Mouse (Mus musculus) midbrain, postnatal 0 days (tissue): ENCODE data around the gene Abl1. TPM values are rescaled to one million over a fixed set of nuclear protein-coding genes. Genes with fewer than 3 reads are reported as not detected.

Experiments
- ATAC-seq: fragments of 200-750 bp; cut with Nextera tagmentation; 2 replicates; pipeline ENCODE4 v1.8.0; 2017; ENCODE audit warnings: moderate number of reproducible peaks, mild to moderate bottlenecking, moderate TSS enrichment, moderate library complexity; ENCODE audit not compliant: low FRiP score
- DNase-seq: peaks from one replicate; pipeline ENCODE4 v3.0.0-alpha.2; 2015; ENCODE audit warnings: low spot score
- H3K27ac ChIP-seq: fragments of 300-500 bp; sonication (generic); 2 replicates; pipeline ENCODE4 v1.5.1; 2014; ENCODE audit warnings: low read depth, mild to moderate bottlenecking, low read length, mixed read lengths
- H3K27me3 ChIP-seq: fragments of 300-500 bp; sonication (generic); 2 replicates; pipeline ENCODE4 v1.6.1; 2014; ENCODE audit warnings: low read length, control low read depth, mixed read lengths; ENCODE audit not compliant: insufficient read depth
- H3K36me3 ChIP-seq: fragments of 300-500 bp; sonication (generic); 2 replicates; pipeline ENCODE4 v1.6.1; 2014; ENCODE audit warnings: low read length, control low read depth, mixed read lengths; ENCODE audit not compliant: insufficient read depth
- H3K4me1 ChIP-seq: fragments of 300-500 bp; sonication (generic); 2 replicates; pipeline ENCODE4 v1.6.1; 2014; ENCODE audit warnings: mild to moderate bottlenecking, control low read depth, antibody characterized with exemption, low read length, mixed read lengths; ENCODE audit not compliant: insufficient read depth
- H3K4me2 ChIP-seq: fragments of 300-500 bp; sonication (generic); 2 replicates; pipeline ENCODE4 v1.6.1; 2014; ENCODE audit warnings: low read depth, mild to moderate bottlenecking, low read length, mixed read lengths; ENCODE audit not compliant: poor library complexity, severe bottlenecking
- H3K4me3 ChIP-seq: fragments of 300-500 bp; sonication (generic); 2 replicates; pipeline ENCODE4 v1.5.1; 2014; ENCODE audit warnings: low read depth, mild to moderate bottlenecking, low read length, moderate library complexity
- H3K9ac ChIP-seq: fragments of 300-500 bp; sonication (generic); replicated peaks from 2 replicates; pipeline ENCODE4 v1.6.1; 2014; ENCODE audit warnings: mild to moderate bottlenecking, low read length, moderate library complexity, mixed read lengths; ENCODE audit not compliant: poor library complexity, severe bottlenecking
- H3K9me3 ChIP-seq: fragments of 300-500 bp; sonication (generic); 2 replicates; pipeline ENCODE4 v1.6.1; 2016; ENCODE audit warnings: low read length, control low read depth
- CTCF ChIP-seq: IDR thresholded peaks from 2 replicates; pipeline ENCODE4 v1.5.1; 2016; ENCODE audit warnings: antibody characterized with exemption, mild to moderate bottlenecking
- WGBS: fragments of 180-500 bp; shearing (Covaris S2); extraction: QIAGEN DNeasy Blood & Tissue Kit; methylation state at CpG from one replicate; pipeline ENCODE4 v1.1.7; 2014; 5-methylcytosine and 5-hydroxymethylcytosine counted together
- polyA plus RNA-seq: library from polyadenylated mRNA; unstranded; fragments of >200 nt; fragmentation: Nextera tagmentation; extraction: Ambion mirVana; gene quantifications from 2 replicates; pipeline ENCODE4 v1.2.1, GENCODE M21; 2015
- total RNA-seq: library from RNA; depleted of rRNA; stranded (reverse); fragments of >200 nt; gene quantifications from 2 replicates; pipeline ENCODE4 v1.2.3, GENCODE M21; 2014

The Abl1 gene
- total and polyA plus RNA-seq, 2 experiments from 2014 or later = 13.1 to 50.1 TPM

- H3K36me3 ChIP-seq = peaks cover 19% of the 10 kb centered on the region
Observed at GRCm38 (mm10) chr2:31788227-31788626, 100.1 kb downstream of the Abl1 start.

GRCm38 (mm10) chr2:31789215-31789614 is 101.0 kb downstream of the Abl1 start:
- Histone ChIP-seq H3K4me2 (no peak overlapping the region), H3K4me1 (no peaks in the 10 kb centered on the region), H3K4me3 (no peak overlapping the region), H3K27me3 (no peaks in the 10 kb centered on the region), H3K27ac (no peak overlapping the region), H3K36me3 (peaks cover 15% of the 10 kb centered on the region), H3K9me3 (no peaks in the 10 kb centered on the region), H3K9ac (no peak overlapping the region)
- TF ChIP-seq CTCF = no peak
- no peak for DNase-seq
- ATAC-seq = no peak
- 81% methylated on average over 2 of the region's 2 CpGs for WGBS

More at GRCm38 (mm10) chr2:31788227-31788626, 100.1 kb downstream of the Abl1 start:
- WGBS = 69% methylated on average over 3 of the region's 3 CpGs
- no peaks in the 10 kb centered on the region for H3K27me3 ChIP-seq
- no peak overlapping the region for H3K9ac ChIP-seq
- H3K4me2 ChIP-seq = no peak overlapping the region
- H3K4me1 ChIP-seq = no peaks in the 10 kb centered on the region
- no peaks in the 10 kb centered on the region for H3K9me3 ChIP-seq
- no peak overlapping the region for H3K4me3 ChIP-seq
- TF ChIP-seq CTCF = peak; percentile 70
- no peak for ATAC-seq
- DNase-seq = peak; percentile 63
- no peak overlapping the region for H3K27ac ChIP-seq

- WGBS = 62% methylated on average over 13 of the region's 13 CpGs
- no peaks in the 10 kb centered on the region for H3K27me3 ChIP-seq
- H3K4me3 ChIP-seq = no peak overlapping the region
- 0 out of 2 replicates have a peak overlapping the region, but pooled peaks have one; percentile 34 for H3K27ac ChIP-seq
- H3K9ac ChIP-seq = no peak overlapping the region
- no peak for TF ChIP-seq CTCF
- no peak for DNase-seq
- H3K9me3 ChIP-seq = no peaks in the 10 kb centered on the region
- no peaks in the 10 kb centered on the region for H3K4me1 ChIP-seq
- H3K36me3 ChIP-seq = peaks cover 8% of the 10 kb centered on the region
- no peak for ATAC-seq
- no peak overlapping the region for H3K4me2 ChIP-seq
Observed at GRCm38 (mm10) chr2:31790728-31791251, 102.6 kb downstream of the Abl1 start.

DNA sequence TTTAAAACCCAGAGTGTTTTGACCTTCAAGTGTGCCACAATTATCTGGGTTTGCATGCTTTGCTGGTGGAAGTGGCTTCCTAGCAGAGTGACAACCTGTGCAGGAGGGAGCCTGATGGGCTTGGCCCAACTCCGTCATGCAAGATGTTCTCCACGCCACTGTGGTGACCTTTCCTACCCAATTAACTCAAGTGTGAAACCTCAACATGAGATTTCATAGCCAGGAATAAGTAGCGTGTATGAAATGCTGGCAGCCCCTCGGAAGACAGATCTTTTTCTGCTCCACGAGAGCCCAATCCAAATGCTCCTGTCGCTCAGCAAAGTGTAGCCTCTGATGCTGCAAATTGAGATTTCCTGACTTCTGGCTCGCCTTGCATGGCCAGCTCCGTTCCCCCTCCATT is 103.1 kb downstream of the Abl1 start:
- WGBS = 77% methylated on average over 8 of the region's 8 CpGs
- DNase-seq (peak; percentile 67), ATAC-seq (no peak)
- Histone ChIP-seq H3K4me3 (no peak overlapping the region), H3K9me3 (no peaks in the 10 kb centered on the region), H3K36me3 (peaks cover 9% of the 10 kb centered on the region), H3K27me3 (no peaks in the 10 kb centered on the region), H3K4me1 (no peaks in the 10 kb centered on the region), H3K27ac (0 out of 2 replicates have a peak overlapping the region, but pooled peaks have one; percentile 38), H3K9ac (no peak overlapping the region), H3K4me2 (no peak overlapping the region)
- no peak for TF ChIP-seq CTCF

DNA sequence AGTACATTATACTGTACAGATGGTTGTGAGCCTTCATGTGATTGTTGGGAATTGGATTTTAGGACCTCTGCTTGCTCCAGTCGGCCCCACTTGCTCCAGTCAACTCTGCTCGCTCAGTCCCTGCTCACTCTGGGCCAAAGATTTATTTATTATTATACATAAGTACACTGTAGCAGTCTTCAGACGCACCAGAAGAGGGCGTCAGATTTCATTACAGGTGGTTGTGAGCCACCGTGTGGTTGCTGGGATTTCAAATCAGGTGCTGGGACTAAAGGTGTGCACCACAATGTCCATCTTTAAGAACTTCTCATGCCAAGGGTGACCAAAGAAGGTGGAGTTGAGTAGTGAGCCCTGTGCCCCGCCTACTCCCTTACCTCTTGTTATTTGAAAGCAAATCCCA is 104.4 kb downstream of the Abl1 start:
- 79% methylated on average over 6 of the region's 6 CpGs for WGBS
- no peaks in the 10 kb centered on the region for H3K9me3 ChIP-seq
- H3K27ac ChIP-seq = no peak overlapping the region
- H3K4me2 ChIP-seq = no peak overlapping the region
- H3K27me3 ChIP-seq = no peaks in the 10 kb centered on the region
- peaks cover 20% of the 10 kb centered on the region for H3K36me3 ChIP-seq
- no peaks in the 10 kb centered on the region for H3K4me1 ChIP-seq
- H3K4me3 ChIP-seq = no peak overlapping the region
- peak; percentile 48 for TF ChIP-seq CTCF
- no peak for DNase-seq
- ATAC-seq = no peak
- no peak overlapping the region for H3K9ac ChIP-seq

- H3K27ac ChIP-seq = no peak overlapping the region
- no peaks in the 10 kb centered on the region for H3K4me1 ChIP-seq
- H3K4me3 ChIP-seq = no peak overlapping the region
- H3K4me2 ChIP-seq = no peak overlapping the region
- H3K36me3 ChIP-seq = peaks cover 57% of the 10 kb centered on the region
- no peak for TF ChIP-seq CTCF
- no peak for DNase-seq
- ATAC-seq = no peak
- 81% methylated on average over 3 of the region's 3 CpGs for WGBS
- H3K9ac ChIP-seq = no peak overlapping the region
- H3K9me3 ChIP-seq = no peaks in the 10 kb centered on the region
- H3K27me3 ChIP-seq = no peaks in the 10 kb centered on the region
Observed at GRCm38 (mm10) chr2:31796943-31797342, 108.8 kb downstream of the Abl1 start.
